Mouse (Mus musculus) A20 (cell line): ENCODE results near the gene Ostm1.

Source experiments
- DNase-seq: peaks from one replicate; pipeline ENCODE4 v3.0.0-alpha.2; 2011; ENCODE audit warnings: low read depth, low spot score

Ostm1 gene

DNA sequence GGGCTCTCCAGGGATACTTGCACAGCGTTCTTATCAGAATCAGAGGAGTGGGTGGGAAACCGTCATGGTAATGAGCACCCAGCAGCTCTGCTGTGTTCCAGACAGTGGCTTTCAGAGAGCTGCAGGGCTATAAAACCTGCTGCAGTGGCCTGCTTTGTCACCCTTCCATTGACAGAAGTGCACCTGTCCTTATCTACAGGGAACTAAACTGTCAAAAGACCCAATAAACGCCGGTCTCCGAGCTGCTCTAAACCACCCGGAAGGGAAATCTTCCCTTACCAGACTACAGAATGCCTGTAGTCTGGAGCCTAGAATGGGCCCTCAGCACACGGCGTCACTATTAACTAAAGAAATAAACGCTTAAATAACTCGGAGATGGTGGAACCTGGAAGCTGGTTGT is 168.2 kb downstream of the Ostm1 start:
- DNase-seq = no peak
